Mouse (Mus musculus) erythroid progenitor cell, adult 5-6 weeks (primary cell): ENCODE data around the gene Myh4. TPM values are rescaled to one million over a fixed set of nuclear protein-coding genes. Genes with fewer than 3 reads are reported as not detected.

ENCODE experiments used
- ATAC-seq: replicated peaks from 2 replicates; pipeline ENCODE4 v1.8.0; 2016; ENCODE audit warnings: moderate number of reproducible peaks, mild to moderate bottlenecking, moderate TSS enrichment, inconsistent platforms; ENCODE audit not compliant: poor library complexity, low FRiP score, severe bottlenecking
- total RNA-seq, 2 experiments: library from RNA; stranded (forward) in 1 of 2; stranded (reverse) in 1 of 2; fragments of 150-400 nt in 1 of 2; fragments of 186-747, 209-891 nt in 1 of 2; gene quantifications; 2 replicates each; pipeline versions ENCODE4 v1.2.3 to v1.2.4; 2015 to 2017; ENCODE audit warnings: low replicate concordance in 2 of 2

Gene Myh4
- total RNA-seq (2015; ENCODE audit: low replicate concordance) (not detected in 2 replicates), total RNA-seq (2017; ENCODE audit: low replicate concordance) (not detected in 2 replicates)

DNA sequence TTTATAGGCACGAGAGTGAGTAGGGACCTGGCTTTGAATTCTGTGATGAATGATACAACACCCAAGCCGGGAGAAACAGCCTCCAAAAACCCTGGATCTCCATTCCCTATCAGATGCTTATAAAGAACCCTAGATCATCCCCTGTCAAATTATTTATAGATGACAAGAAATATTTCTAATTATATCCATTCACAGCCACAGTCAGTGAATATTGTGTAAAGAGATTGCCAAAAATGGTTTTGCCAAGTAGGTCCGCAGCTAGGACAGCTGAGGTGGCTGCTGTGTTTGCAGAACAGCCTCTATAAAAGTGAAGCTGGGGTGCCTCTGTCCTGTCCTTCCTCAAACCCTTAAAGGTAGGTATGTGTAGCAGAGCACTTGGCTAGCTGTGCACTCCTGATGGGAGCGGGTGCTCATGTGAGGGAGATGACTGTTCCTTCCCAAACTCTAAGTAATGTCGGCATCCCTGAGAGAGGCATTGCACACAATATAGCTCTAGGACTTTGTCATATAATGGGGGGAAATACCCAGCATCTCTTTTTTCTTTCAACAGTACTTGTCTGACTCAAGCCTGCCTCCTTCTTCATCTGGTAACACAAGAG lies at the start of gene Myh4:
Gene Myh4, plus strand, starts transcription at position 549 of the 599 bp plus-strand sequence.
- no peak for ATAC-seq

DNA sequence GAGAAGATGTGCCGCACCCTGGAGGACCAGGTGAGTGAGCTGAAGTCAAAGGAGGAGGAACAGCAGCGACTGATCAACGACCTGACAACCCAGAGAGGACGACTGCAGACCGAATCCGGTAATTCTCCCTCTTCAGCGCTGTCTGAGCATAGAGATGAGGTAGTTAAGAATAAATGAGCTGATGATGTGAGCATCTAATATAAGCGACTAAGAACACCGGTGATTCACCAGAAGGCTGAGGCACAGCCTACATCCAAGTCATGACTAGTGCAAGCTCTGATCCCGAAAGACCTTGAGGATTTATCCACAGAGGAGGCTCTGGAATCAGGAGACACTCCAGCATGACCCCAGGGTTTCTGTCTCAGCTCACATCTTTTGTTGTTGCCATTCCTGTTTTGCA lies 47.5 kb upstream of the Myh4 start:
- no peak for ATAC-seq

DNA sequence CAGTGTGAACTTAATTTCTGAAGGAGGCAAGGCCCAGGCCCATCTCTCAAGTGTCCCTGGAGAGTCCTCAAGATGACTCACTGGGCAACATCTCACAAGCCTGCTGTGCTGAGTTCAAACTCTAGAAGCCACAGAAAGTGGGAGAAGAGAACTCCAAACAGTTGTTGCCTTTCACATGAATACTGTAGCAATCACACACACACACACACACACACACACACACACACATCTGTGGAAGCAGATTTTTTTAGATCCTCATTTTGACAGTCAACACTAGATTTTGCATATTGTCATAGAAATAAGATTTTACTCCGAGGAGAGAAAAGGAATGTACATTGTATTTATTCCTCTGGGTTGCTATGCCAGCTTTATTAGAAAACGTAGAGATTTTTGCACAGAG lies 47.0 kb upstream of the Myh4 start:
- no peak for ATAC-seq

DNA sequence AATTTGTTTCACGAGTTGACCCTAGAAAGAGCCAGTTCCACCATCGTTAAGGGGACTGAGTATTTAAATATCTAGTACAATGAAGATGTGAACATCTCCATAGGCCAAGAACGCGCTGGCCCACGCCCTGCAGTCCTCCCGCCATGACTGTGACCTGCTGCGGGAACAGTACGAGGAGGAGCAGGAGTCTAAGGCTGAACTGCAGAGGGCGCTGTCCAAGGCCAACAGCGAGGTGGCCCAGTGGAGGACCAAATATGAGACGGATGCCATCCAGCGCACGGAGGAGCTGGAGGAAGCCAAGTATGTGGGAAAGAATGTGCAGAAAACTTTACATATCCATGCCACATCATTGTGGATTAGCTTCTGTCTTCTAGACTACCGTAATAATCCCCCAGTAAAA lies 46.3 kb upstream of the Myh4 start:
- no peak for ATAC-seq

DNA sequence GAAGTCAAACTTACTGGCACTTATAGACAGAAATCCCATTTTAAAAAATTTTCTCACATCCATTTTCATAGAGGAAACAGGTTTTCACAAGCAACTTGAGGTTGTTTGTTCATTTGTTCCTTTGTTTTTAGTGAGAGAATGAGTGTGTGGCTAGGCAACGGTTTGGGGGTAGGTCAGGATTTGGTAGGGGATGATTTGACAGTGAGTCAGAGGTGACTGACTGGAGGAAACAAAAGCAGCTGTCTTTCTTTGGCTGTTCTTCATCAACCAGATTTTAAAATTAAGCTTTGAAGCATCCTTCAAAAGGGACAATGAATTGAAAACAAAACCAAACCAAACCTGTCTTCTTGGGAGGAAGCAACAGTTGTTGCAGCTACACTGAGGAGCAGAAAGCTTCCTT lies 38.5 kb upstream of the Myh4 start:
- ATAC-seq = no peak

DNA sequence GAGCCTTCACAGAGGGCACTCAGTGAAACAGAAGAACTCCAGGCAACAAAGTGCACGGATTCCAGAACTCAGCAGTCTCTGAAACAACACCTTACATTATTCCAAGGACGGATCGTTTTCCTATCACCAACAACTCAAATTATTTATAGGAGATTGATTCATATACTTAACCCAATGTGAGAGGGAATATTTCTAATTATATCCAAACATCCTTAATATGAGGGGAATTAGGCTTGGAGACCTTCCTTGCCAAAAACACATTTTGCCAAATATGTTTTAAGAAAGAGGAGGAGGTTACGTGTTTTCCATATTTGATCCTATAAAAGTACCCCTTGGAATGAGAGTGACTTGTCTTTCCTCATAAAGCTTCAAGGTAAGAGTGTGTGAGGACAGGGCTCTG lies 38.1 kb upstream of the Myh4 start, which contains the start of gene Myh1:
Gene Myh1, plus strand, starts transcription at position 301 of the 400 bp plus-strand sequence.
- ATAC-seq = no peak

DNA sequence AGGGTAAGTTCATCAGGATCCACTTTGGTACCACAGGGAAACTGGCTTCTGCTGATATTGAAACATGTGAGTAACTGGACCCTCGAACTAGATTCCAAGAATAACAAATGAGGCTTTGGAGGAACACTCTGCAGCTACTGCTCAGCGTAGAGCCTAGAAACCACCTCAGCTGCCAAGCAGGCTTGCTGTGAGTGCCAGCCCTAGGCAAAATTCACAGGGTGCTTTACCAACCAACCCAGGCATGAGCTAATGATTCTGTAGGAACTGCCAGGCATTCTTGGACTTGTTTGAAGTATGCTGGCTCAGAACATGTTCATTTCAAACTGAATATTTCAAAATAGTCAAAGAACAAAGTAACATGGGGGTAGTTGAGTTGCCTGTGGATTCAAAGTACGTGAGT lies 33.1 kb upstream of the Myh4 start:
- no peak for ATAC-seq

DNA sequence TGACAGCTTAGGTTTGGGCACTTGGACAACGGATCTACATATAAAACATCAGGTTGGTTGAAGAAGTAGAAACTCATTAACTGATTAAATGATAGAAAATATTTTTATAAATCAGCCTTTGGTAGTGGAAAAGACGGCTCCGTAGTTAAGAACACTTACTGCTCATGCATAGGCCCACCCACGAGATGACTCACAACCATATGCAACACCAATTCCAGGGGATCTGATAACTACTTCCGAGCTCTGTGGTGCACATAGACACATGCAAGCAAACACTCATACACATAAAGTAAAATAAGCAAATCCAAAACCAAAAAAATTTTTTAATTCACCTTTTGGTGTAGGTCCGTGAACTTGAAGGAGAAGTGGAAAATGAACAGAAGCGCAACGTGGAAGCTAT lies 16.0 kb upstream of the Myh4 start:
- no peak for ATAC-seq

DNA sequence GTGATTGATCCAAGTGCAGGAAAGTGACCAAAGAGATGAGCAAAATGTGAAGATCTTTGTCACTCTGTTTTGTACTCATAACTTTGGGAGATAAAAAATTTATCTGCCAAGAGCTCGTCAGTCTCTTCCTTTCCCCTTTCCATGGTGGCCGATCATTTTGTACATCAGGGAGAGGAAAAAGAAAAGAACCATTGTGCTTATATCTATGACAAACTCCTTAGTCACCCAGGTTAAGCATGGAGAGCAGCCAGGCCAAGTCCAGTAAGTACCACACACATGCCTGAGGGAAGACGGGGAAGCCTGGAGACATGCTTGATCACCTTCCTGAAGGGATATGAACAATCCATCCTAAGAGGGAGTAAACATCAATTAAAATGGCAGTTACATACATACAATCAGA lies 13.4 kb upstream of the Myh4 start:
- ATAC-seq = no peak

DNA sequence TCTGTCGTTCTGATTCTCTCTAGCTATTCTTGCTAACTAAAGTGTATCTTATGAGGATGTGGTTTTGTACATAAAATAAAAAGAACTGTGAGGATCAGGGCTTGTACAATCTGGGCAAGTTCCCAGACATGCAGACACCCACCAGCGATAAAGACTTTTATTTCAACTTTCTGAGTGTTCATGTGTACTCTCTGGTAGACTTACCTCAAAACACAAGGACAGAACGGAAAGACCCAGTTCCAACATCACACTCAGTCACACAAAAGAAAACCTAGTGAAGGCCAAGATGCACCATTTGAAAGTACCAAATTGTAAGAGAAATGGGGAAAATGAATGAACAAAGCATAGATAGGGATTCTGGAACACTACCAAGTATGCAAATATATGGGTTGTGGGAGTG lies 9.1 kb upstream of the Myh4 start:
- ATAC-seq = no peak

DNA sequence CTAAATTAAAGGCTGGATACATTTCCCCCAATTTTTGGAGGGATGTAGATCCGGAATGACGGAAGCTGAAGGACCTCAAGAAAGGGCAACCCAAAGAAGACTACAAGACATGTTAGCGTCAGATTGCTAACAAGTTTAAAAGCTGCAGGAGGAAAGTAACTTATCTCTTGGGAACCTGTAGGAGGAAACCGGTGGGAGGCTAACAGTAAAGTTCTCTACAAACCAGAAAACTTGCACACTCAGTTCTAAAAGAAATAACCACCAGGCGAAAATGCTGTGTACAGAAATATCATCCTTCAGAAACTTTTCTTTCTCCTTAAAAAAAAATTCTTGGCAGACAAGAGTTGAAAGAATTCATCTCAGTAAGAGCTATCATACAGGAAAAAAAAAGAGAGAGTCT lies 8.7 kb upstream of the Myh4 start:
- ATAC-seq = no peak

DNA sequence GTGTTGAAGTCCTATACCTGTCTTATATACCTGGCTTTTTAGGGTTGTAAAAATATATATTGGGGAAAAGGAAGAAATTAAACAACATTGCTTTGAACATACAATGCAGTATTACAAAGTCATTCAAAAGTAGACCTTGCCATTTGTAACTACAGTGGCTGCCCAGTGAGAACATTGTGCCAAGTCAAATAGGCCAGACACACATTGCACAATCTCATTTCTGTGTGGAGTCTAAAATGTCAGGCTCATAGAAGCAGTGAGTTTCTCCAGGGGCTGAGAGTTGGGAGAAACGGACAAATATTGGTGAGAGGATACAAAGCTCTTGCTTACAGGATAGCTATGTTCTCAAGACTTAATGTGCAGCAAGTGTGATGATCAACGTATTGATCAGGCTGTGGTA lies 7.9 kb upstream of the Myh4 start:
- no peak for ATAC-seq

DNA sequence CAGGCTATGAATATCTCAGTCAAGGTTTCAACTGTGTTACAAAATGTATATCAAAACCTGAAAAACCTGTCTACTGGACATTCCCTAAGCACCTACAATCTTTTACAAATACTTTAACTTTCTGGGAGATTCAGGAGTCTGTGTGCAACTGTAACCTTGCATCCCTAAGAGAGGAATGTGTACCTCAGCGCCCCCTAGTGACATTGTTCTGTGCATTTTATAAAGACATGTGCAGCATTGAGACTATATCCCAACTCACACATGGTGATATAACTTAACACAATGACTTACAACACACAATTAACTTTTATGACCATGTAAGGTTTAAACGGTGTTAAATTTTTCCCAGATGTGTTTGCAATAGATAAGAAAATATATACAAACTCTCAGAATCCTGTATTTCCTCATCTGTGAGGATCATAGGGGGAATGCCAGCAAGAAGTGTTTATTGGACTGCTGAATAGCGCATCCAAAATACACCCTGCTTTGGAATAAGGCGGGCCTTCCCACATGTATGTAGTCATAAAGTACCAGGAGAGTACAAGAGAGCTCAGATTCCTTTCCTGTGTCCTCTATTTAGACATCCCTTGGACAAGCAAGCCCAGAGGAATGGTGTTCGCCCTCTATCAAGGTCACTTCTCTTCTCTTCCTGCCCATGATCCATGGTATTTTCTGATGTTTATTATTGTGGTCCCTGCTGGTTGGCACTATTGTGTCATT lies 2.0 kb upstream of the Myh4 start:
- no peak for ATAC-seq

DNA sequence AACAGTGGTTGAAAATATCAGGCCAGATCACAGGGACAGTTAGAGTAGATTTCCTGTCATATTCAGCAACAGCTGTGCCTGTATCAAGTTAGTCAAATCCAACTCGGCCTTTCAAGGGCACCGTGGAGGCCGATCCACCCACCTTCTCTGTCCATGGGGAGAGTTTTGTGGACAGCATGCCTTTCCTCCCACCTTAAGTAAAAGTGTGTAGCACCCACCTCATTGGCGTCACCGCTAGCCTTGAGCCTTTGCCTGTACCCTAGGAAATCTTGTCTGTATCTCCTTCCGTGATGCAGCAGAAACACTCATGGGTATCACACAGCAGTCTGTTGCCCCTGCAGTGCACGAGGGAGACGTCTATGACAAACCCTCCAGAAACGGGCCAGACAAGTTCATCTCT lies 1.0 kb upstream of the Myh4 start:
- ATAC-seq = no peak

DNA sequence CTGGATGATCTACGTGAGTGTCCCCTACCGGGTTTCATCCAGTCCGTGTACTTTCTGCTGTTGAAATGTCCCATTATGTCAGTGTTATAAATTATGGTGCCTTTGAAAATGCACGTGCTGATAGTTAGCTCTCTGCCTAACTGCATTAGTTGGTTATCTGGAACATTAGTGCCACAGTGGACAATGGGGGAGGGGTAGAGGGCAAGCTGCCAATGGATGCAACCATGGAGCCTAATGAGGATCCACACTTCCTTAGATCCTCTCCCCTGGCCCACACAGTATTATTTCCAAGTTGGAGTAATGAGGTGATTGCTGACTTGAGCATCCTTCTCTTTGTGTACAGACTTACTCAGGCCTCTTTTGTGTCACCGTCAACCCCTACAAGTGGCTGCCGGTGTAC lies 3.2 kb downstream of the Myh4 start:
- ATAC-seq = no peak

DNA sequence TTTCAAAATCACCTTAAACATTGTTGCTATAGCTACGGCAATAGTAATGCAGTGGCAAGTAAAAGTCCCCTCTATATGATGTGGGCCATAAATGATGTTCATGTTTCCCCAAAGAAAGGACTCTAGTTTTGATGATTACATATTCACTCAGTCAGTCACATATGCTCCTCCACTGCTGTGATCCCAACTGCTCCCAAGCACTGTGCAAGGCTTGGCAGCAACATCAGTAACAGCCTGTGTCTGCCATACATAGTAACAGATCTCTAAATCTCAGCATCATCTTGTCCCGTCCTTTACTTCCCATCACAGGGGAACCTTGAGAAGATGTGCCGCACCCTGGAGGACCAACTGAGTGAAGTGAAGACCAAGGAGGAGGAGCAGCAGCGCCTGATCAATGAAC lies 15.9 kb downstream of the Myh4 start:
- ATAC-seq = no peak

DNA sequence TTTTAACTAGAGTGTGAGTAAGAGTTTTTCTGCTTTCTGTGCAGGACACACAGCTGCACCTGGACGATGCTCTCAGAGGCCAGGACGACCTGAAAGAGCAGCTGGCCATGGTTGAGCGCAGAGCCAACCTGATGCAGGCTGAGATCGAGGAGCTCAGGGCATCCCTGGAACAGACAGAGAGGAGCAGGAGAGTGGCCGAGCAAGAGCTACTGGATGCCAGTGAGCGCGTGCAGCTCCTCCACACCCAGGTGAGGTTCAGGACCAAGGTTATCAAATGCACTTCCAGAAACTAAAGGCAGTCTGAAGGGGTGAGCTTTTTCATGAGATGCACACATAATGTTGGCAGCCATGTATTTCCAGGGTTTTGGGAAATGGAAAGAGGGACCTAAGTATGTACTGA lies 19.2 kb downstream of the Myh4 start:
- ATAC-seq = no peak

DNA sequence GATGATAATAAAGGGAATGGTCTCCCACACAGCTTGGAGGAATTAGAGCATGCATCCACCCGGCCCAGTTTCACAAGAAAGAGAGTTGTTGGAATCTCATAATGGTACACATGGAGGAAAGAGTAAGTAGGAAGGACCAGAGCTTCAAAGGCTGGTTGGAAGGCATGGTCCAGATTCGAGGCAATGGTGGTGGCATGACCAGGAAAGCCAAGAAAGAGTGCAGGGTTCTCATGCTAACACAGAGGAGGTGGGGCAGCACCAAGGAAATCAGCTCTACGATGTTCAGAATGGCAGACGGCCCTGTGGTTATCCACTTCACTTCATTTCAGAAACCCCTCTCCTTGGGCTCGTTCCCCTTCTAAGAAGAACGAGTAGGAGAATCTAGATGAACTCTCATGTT lies 23.1 kb downstream of the Myh4 start:
- no peak for ATAC-seq

DNA sequence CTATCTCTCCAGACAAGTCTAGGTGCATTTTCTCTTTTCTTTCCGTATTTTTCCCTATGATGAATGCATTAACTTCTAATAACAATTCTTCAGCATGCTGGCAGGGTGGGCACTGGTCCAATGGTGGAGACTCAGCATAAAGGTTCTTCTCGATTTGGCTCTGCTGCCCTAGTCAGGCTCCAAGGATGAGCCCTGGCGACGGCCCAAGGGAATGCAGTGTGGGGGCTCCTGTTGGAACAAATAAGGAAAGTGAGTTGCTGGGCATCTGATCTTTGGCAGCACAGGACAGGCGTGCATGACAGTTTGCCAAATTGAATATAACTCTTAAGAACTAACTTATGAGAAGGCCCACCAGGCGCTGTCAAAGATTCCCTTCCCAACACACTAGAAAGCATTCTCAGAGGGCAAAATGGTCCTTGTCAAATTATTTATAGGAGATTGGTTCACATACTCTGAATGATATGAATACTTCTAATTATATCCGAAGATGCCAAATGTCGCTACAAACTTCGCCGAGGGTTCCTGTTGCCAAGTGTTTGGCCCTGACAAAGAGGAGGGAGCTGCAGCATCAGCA lies 38.9 kb downstream of the Myh4 start, which contains the start of gene Myh8:
Gene Myh8, plus strand, starts transcription at position 524 of the 574 bp plus-strand sequence.
- ATAC-seq = no peak

DNA sequence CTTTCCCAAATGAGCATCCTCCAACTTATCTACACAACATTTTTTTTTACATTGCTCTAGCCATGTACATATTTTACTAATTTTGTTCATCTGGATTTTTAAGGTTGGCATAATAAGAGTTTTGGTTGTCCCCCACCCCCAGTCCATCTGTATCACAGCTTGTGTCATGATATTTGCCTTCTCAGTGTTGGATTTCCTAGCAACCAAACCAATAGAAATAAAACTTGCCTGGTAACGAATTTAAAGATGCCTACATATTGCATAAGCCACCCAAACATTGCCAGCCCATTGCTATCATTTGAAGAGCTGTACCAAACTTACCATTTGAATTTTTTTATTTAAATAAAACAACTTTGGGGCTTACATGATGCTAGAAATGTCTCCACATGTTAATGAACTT lies 55.6 kb downstream of the Myh4 start:
- no peak for ATAC-seq
